Mouse (Mus musculus) lung, postnatal 25 days (tissue): ENCODE results near the gene Ppfibp1.

Experiments used
- DNase-seq: peaks from one replicate; pipeline ENCODE4 v3.0.0; 2022; ENCODE audit warnings: low spot score

Ppfibp1 gene

GRCm38 (mm10) chr6:146959908-146960680 is 71.8 kb downstream of the Ppfibp1 start:
- DNase-seq, result peak; percentile 63

- DNase-seq, result no peak
Observed at GRCm38 (mm10) chr6:146960956-146961355, 72.7 kb downstream of the Ppfibp1 start.

- DNase-seq, result no peak
Observed at GRCm38 (mm10) chr6:146961832-146962481, 73.7 kb downstream of the Ppfibp1 start.

GRCm38 (mm10) chr6:146963396-146964150 is 75.3 kb downstream of the Ppfibp1 start:
- no peak for DNase-seq

GRCm38 (mm10) chr6:146965139-146965772 is 77.0 kb downstream of the Ppfibp1 start:
- DNase-seq, result no peak

- no peak for DNase-seq
Observed at GRCm38 (mm10) chr6:146966446-146967019, 78.2 kb downstream of the Ppfibp1 start.

GRCm38 (mm10) chr6:146967836-146968235 is 79.5 kb downstream of the Ppfibp1 start:
- DNase-seq, result no peak

- DNase-seq, result peak; percentile 35
Observed at GRCm38 (mm10) chr6:146970811-146971210, 82.5 kb downstream of the Ppfibp1 start.

- DNase-seq, result no peak
Observed at GRCm38 (mm10) chr6:146971366-146971765, 83.1 kb downstream of the Ppfibp1 start.

- DNase-seq, result no peak
Observed at GRCm38 (mm10) chr6:146972009-146972408, 83.7 kb downstream of the Ppfibp1 start.

- DNase-seq, result no peak
Observed at GRCm38 (mm10) chr6:146972740-146973139, 84.5 kb downstream of the Ppfibp1 start.

- DNase-seq, result no peak
Observed at GRCm38 (mm10) chr6:146973406-146973805, 85.1 kb downstream of the Ppfibp1 start.

- no peak for DNase-seq
Observed at GRCm38 (mm10) chr6:146973830-146974229, 85.5 kb downstream of the Ppfibp1 start.

- DNase-seq, result no peak
Observed at GRCm38 (mm10) chr6:146976446-146976845, 88.2 kb downstream of the Ppfibp1 start.

- DNase-seq, result peak; percentile 43
Observed at GRCm38 (mm10) chr6:146978691-146979114, 90.4 kb downstream of the Ppfibp1 start.

GRCm38 (mm10) chr6:146979115-146979744 is 90.9 kb downstream of the Ppfibp1 start:
- DNase-seq, result no peak

GRCm38 (mm10) chr6:146979953-146980352 is 91.7 kb downstream of the Ppfibp1 start:
- peak; percentile 57 for DNase-seq

GRCm38 (mm10) chr6:146981249-146981835 is 93.1 kb downstream of the Ppfibp1 start:
- DNase-seq, result no peak

- no peak for DNase-seq
Observed at GRCm38 (mm10) chr6:146984569-146984968, 96.3 kb downstream of the Ppfibp1 start.

GRCm38 (mm10) chr6:146994236-146994635 is 105.9 kb downstream of the Ppfibp1 start:
- peak; percentile 69 for DNase-seq

- no peak for DNase-seq
Observed at GRCm38 (mm10) chr6:146995391-146995790, 107.1 kb downstream of the Ppfibp1 start.
